Mouse (Mus musculus) midbrain, embryonic 14.5 days (tissue): ENCODE results near the gene Lcp2. TPM values are rescaled to one million over a fixed set of nuclear protein-coding genes. Genes with fewer than 3 reads are reported as not detected.

Source experiments
- ATAC-seq: fragments of 200-750 bp; cut with Nextera tagmentation; 2 replicates; pipeline ENCODE4 v1.8.0; 2017; ENCODE audit warnings: moderate number of reproducible peaks, moderate library complexity; ENCODE audit not compliant: low FRiP score, low TSS enrichment
- DNase-seq: peaks from one replicate; pipeline ENCODE4 v3.0.0-alpha.2; 2015
- H3K27ac ChIP-seq: fragments of 300-500 bp; sonication (generic); replicated peaks from 2 replicates; pipeline ENCODE4 v1.5.1; 2014; ENCODE audit warnings: mild to moderate bottlenecking, low read depth, low read length, moderate library complexity
- H3K27me3 ChIP-seq: fragments of 300-500 bp; sonication (generic); 2 replicates; pipeline ENCODE4 v1.6.1; 2014; ENCODE audit warnings: low read length, control low read depth, mixed read lengths; ENCODE audit not compliant: control insufficient read depth, insufficient read depth
- H3K36me3 ChIP-seq: fragments of 300-500 bp; sonication (generic); 2 replicates; pipeline ENCODE4 v1.6.1; 2014; ENCODE audit warnings: low read length, control low read depth; ENCODE audit not compliant: control insufficient read depth, insufficient read depth
- H3K4me1 ChIP-seq: fragments of 300-500 bp; sonication (generic); 2 replicates; pipeline ENCODE4 v1.6.1; 2014; ENCODE audit warnings: mild to moderate bottlenecking, antibody characterized with exemption, low read length, control low read depth; ENCODE audit not compliant: control insufficient read depth, insufficient read depth
- H3K4me2 ChIP-seq: fragments of 300-500 bp; sonication (generic); 2 replicates; pipeline ENCODE4 v1.6.1; 2014; ENCODE audit warnings: mild to moderate bottlenecking, low read length, moderate library complexity
- H3K4me3 ChIP-seq: fragments of 300-500 bp; sonication (generic); replicated peaks from 2 replicates; pipeline ENCODE4 v1.5.1; 2014; ENCODE audit warnings: low read depth, low read length
- H3K9ac ChIP-seq: fragments of 300-500 bp; sonication (generic); replicated peaks from 2 replicates; pipeline ENCODE4 v1.6.1; 2014; ENCODE audit warnings: mild to moderate bottlenecking, low read length, moderate library complexity
- H3K9me3 ChIP-seq: fragments of 300-500 bp; sonication (generic); 2 replicates; pipeline ENCODE4 v1.6.1; 2016; ENCODE audit warnings: low read length, control low read depth, mixed read lengths; ENCODE audit not compliant: control insufficient read depth
- WGBS: fragments of 180-500 bp; shearing (Covaris S2); extraction: QIAGEN DNeasy Blood & Tissue Kit; methylation state at CpG from one replicate; pipeline ENCODE4 v1.1.7; 2014; 5-methylcytosine and 5-hydroxymethylcytosine counted together
- polyA plus RNA-seq: library from polyadenylated mRNA; unstranded; fragments of >200 nt; fragmentation: Nextera tagmentation; extraction: Ambion mirVana; gene quantifications from 2 replicates; pipeline ENCODE4 v1.2.1, GENCODE M21; 2014

Gene Lcp2
- polyA plus RNA-seq: 1.2 and 1.9 TPM in 2 replicates

GRCm38 (mm10) chr11:34046767-34047541 lies at the start of gene Lcp2:
Lcp2 (plus strand) TSS chr11:34046920.
- no peaks in the 10 kb centered on the region for H3K36me3 ChIP-seq
- no peak for ATAC-seq
- no peaks in the 10 kb centered on the region for H3K27me3 ChIP-seq
- no peaks in the 10 kb centered on the region for H3K9me3 ChIP-seq
- H3K4me1 ChIP-seq: no peaks in the 10 kb centered on the region
- H3K4me3 ChIP-seq: no peak within 1 kb of the TSS
- no peak for DNase-seq
- H3K9ac ChIP-seq: no peak within 1 kb of the TSS
- no peak within 1 kb of the TSS for H3K4me2 ChIP-seq
- no peak within 1 kb of the TSS for H3K27ac ChIP-seq
- 91% methylated on average over 6 of the region's 6 CpGs for WGBS

- 29% methylated on average over 10 of the region's 10 CpGs for WGBS
- Histone ChIP-seq H3K36me3 (no peaks in the 10 kb centered on the region), H3K4me3 (no peak overlapping the region), H3K27ac (peak overlapping the region; percentile 26), H3K9me3 (no peaks in the 10 kb centered on the region), H3K4me2 (no peak overlapping the region), H3K4me1 (peaks cover 8% of the 10 kb centered on the region), H3K9ac (no peak overlapping the region), H3K27me3 (no peaks in the 10 kb centered on the region)
- no peak for ATAC-seq
- DNase-seq: peak; percentile 59
Measured at GRCm38 (mm10) chr11:33998244-33998643, 48.5 kb upstream of the Lcp2 start.

- no peaks in the 10 kb centered on the region for H3K36me3 ChIP-seq
- WGBS: 86% methylated on average over 3 of the region's 3 CpGs
- DNase-seq (no peak), ATAC-seq (no peak)
- H3K4me3 ChIP-seq: no peak overlapping the region
- no peaks in the 10 kb centered on the region for H3K27me3 ChIP-seq
- H3K9ac ChIP-seq: no peak overlapping the region
- no peaks in the 10 kb centered on the region for H3K9me3 ChIP-seq
- no peak overlapping the region for H3K27ac ChIP-seq
- no peak overlapping the region for H3K4me2 ChIP-seq
- H3K4me1 ChIP-seq: 0 out of 2 replicates have a peak, but pooled peaks cover 5% of the 10 kb centered on the region
Measured at GRCm38 (mm10) chr11:34000416-34000815, 46.3 kb upstream of the Lcp2 start.

- Histone ChIP-seq H3K27ac (no peak overlapping the region), H3K9me3 (no peaks in the 10 kb centered on the region), H3K9ac (no peak overlapping the region), H3K4me2 (no peak overlapping the region), H3K36me3 (no peaks in the 10 kb centered on the region), H3K4me1 (0 out of 2 replicates have a peak, but pooled peaks cover 5% of the 10 kb centered on the region), H3K27me3 (no peaks in the 10 kb centered on the region), H3K4me3 (no peak overlapping the region)
- DNase-seq (peak; percentile 69), ATAC-seq (no peak)
- WGBS: 15% methylated on average over 5 of the region's 5 CpGs
Measured at GRCm38 (mm10) chr11:34001938-34002592, 44.7 kb upstream of the Lcp2 start.

- no peak overlapping the region for H3K9ac ChIP-seq
- 82% methylated on average over 5 of the region's 5 CpGs for WGBS
- ATAC-seq (no peak), DNase-seq (no peak)
- H3K4me3 ChIP-seq: no peak overlapping the region
- no peaks in the 10 kb centered on the region for H3K36me3 ChIP-seq
- H3K27me3 ChIP-seq: no peaks in the 10 kb centered on the region
- no peaks in the 10 kb centered on the region for H3K9me3 ChIP-seq
- H3K4me2 ChIP-seq: no peak overlapping the region
- no peak overlapping the region for H3K27ac ChIP-seq
- 0 out of 2 replicates have a peak, but pooled peaks cover 5% of the 10 kb centered on the region for H3K4me1 ChIP-seq
Measured at GRCm38 (mm10) chr11:34002593-34002965, 44.1 kb upstream of the Lcp2 start.

- Histone ChIP-seq H3K9me3 (no peaks in the 10 kb centered on the region), H3K9ac (no peak overlapping the region), H3K4me2 (no peak overlapping the region), H3K36me3 (no peaks in the 10 kb centered on the region), H3K4me1 (no peaks in the 10 kb centered on the region), H3K27me3 (no peaks in the 10 kb centered on the region), H3K27ac (no peak overlapping the region), H3K4me3 (no peak overlapping the region)
- WGBS: 94% methylated on average over 2 of the region's 2 CpGs
- DNase-seq (no peak), ATAC-seq (no peak)
Measured at GRCm38 (mm10) chr11:34007616-34008015, 39.1 kb upstream of the Lcp2 start.

- DNase-seq (no peak), ATAC-seq (no peak)
- H3K4me3 ChIP-seq: no peak overlapping the region
- H3K9me3 ChIP-seq: no peaks in the 10 kb centered on the region
- H3K4me1 ChIP-seq: no peaks in the 10 kb centered on the region
- H3K36me3 ChIP-seq: no peaks in the 10 kb centered on the region
- H3K27ac ChIP-seq: no peak overlapping the region
- H3K9ac ChIP-seq: no peak overlapping the region
- H3K4me2 ChIP-seq: no peak overlapping the region
- H3K27me3 ChIP-seq: no peaks in the 10 kb centered on the region
- WGBS: 86% methylated on average over 11 of the region's 11 CpGs
Measured at GRCm38 (mm10) chr11:34008214-34008613, 38.5 kb upstream of the Lcp2 start.

GRCm38 (mm10) chr11:34008702-34009101 lies 38.0 kb upstream of the Lcp2 start:
- ATAC-seq (no peak), DNase-seq (peak; percentile 88)
- Histone ChIP-seq H3K9me3 (no peaks in the 10 kb centered on the region), H3K36me3 (no peaks in the 10 kb centered on the region), H3K9ac (no peak overlapping the region), H3K4me3 (no peak overlapping the region), H3K27ac (no peak overlapping the region), H3K27me3 (no peaks in the 10 kb centered on the region), H3K4me1 (no peaks in the 10 kb centered on the region), H3K4me2 (no peak overlapping the region)
- 52% methylated on average over 9 of the region's 9 CpGs for WGBS
